Mouse (Mus musculus): ENCODE results near the gene Ckb. TPM values are rescaled to one million over a fixed set of nuclear protein-coding genes. Genes with fewer than 3 reads are reported as not detected.
"Not testable (repeated sequence)": the region's sequence is repeated elsewhere in the genome, so short reads cannot be mapped to it uniquely, and the experiment has no call there.

Ckb gene
- polyA plus RNA-seq, 2 experiments: 26.1 to 26.5 TPM

- Histone ChIP-seq H3K4me3 (ENCODE audit: insufficient read depth in 1 of 2, low read depth in 2 of 2, low read length in 2 of 2) (no peak overlapping the region), H3K27ac (no peak overlapping the region), H3K4me2 (ENCODE audit: low read depth) (no peak overlapping the region), H3K36me3 (replicated peaks; ENCODE audit: control insufficient read depth, insufficient read depth, low read depth) (no peaks in the 10 kb centered on the region), H3K4me1 (replicated peaks; ENCODE audit: control insufficient read depth in 2 of 2, insufficient read depth in 2 of 2, low read length in 1 of 2) (0 out of 4 replicates have a peak, but pooled peaks cover 0 to 5% of the 10 kb centered on the region in 2 experiments), H3K9ac (replicated peaks) (no peak overlapping the region), H3K27me3 (ENCODE audit: control insufficient read depth, insufficient read depth, low read length) (peaks cover 22% of the 10 kb centered on the region), H3K9me3 (ENCODE audit: control insufficient read depth, low read length) (no peaks in the 10 kb centered on the region)
- 72% methylated on average over 13 of the region's 13 CpGs for WGBS (ENCODE audit: insufficient replicate concordance)
- no peak for ATAC-seq (ENCODE audit: insufficient read depth)
- no peak for DNase-seq (ENCODE audit: low read depth in 3 of 3, low spot score in 3 of 3)
- TF ChIP-seq EP300 (IDR thresholded peaks at IDR 0.05; ENCODE audit: low read depth) (no peak), CTCF (IDR thresholded peaks at IDR 0.05; ENCODE audit: low read depth) (no peak)
These were observed 5.8 kb downstream of the Ckb start for GRCm38 (mm10) chr12:111666380-111666779.

- TF ChIP-seq CTCF (IDR thresholded peaks at IDR 0.05; ENCODE audit: low read depth) (no peak), EP300 (IDR thresholded peaks at IDR 0.05; ENCODE audit: low read depth) (no peak)
- Histone ChIP-seq H3K9ac (replicated peaks) (no peak overlapping the region), H3K27ac (no peak overlapping the region)
These were observed 6.9 kb downstream of the Ckb start for GRCm38 (mm10) chr12:111665041-111665880.

GRCm38 (mm10) chr12:111664144-111664634, 7.9 kb downstream of the Ckb start:
- H3K27me3 ChIP-seq (ENCODE audit: control insufficient read depth, insufficient read depth, low read length): peaks cover under 1% of the 10 kb centered on the region; the same call in 1 of the 2 replicates
- no peak overlapping the region for H3K27ac ChIP-seq
- no peak overlapping the region for H3K4me3 ChIP-seq (ENCODE audit: insufficient read depth in 1 of 2, low read depth in 2 of 2, low read length in 2 of 2)
- no peak for TF ChIP-seq CTCF (IDR thresholded peaks at IDR 0.05; ENCODE audit: low read depth)
- TF ChIP-seq EP300 (IDR thresholded peaks at IDR 0.05; ENCODE audit: low read depth): no peak
- no peak for ATAC-seq (ENCODE audit: insufficient read depth)
- no peak overlapping the region for H3K4me2 ChIP-seq (ENCODE audit: low read depth)
- no peak for DNase-seq (ENCODE audit: low read depth in 3 of 3, low spot score in 3 of 3)
- no peaks in the 10 kb centered on the region for H3K9me3 ChIP-seq (ENCODE audit: control insufficient read depth, low read length)
- H3K4me1 ChIP-seq (replicated peaks; ENCODE audit: control insufficient read depth in 2 of 2, insufficient read depth in 2 of 2, low read length in 1 of 2): 0 out of 4 replicates have a peak, but pooled peaks cover 0 to 5% of the 10 kb centered on the region in 2 experiments
- H3K36me3 ChIP-seq (replicated peaks; ENCODE audit: control insufficient read depth, insufficient read depth, low read depth): no peaks in the 10 kb centered on the region
- 67% methylated on average over 6 of the region's 6 CpGs for WGBS (ENCODE audit: insufficient replicate concordance)
- H3K9ac ChIP-seq (replicated peaks): no peak overlapping the region

More at GRCm38 (mm10) chr12:111665041-111665880, 6.9 kb downstream of the Ckb start:
- H3K27me3 ChIP-seq (ENCODE audit: control insufficient read depth, insufficient read depth, low read length): peaks cover 11% of the 10 kb centered on the region
- WGBS (ENCODE audit: insufficient replicate concordance): 86% methylated on average over 13 of the region's 13 CpGs
- no peak overlapping the region for H3K4me2 ChIP-seq (ENCODE audit: low read depth)
- no peaks in the 10 kb centered on the region for H3K9me3 ChIP-seq (ENCODE audit: control insufficient read depth, low read length)
- H3K36me3 ChIP-seq (replicated peaks; ENCODE audit: control insufficient read depth, insufficient read depth, low read depth): no peaks in the 10 kb centered on the region
- ATAC-seq (ENCODE audit: insufficient read depth) (no peak), DNase-seq (ENCODE audit: low read depth in 3 of 3, low spot score in 3 of 3) (no peak)
- 0 out of 4 replicates have a peak, but pooled peaks cover 0 to 5% of the 10 kb centered on the region in 2 experiments for H3K4me1 ChIP-seq (replicated peaks; ENCODE audit: control insufficient read depth in 2 of 2, insufficient read depth in 2 of 2, low read length in 1 of 2)
- H3K4me3 ChIP-seq (ENCODE audit: insufficient read depth in 1 of 2, low read depth in 2 of 2, low read length in 2 of 2): no peak overlapping the region

- no peak overlapping the region for H3K4me2 ChIP-seq (ENCODE audit: low read depth)
- H3K9ac ChIP-seq (replicated peaks): no peak overlapping the region
- WGBS (ENCODE audit: insufficient replicate concordance): 69% methylated on average over 17 of the region's 17 CpGs
- 0 out of 4 replicates have a peak, but pooled peaks cover 0 to 2% of the 10 kb centered on the region in 2 experiments for H3K4me1 ChIP-seq (replicated peaks; ENCODE audit: control insufficient read depth in 2 of 2, insufficient read depth in 2 of 2, low read length in 1 of 2)
- H3K9me3 ChIP-seq (ENCODE audit: control insufficient read depth, low read length): no peaks in the 10 kb centered on the region
- TF ChIP-seq EP300 (IDR thresholded peaks at IDR 0.05; ENCODE audit: low read depth): no peak
- no peak for TF ChIP-seq CTCF (IDR thresholded peaks at IDR 0.05; ENCODE audit: low read depth)
- no peak overlapping the region for H3K27ac ChIP-seq
- no peak for ATAC-seq (ENCODE audit: insufficient read depth)
- H3K4me3 ChIP-seq (ENCODE audit: insufficient read depth in 1 of 2, low read depth in 2 of 2, low read length in 2 of 2): no peak overlapping the region
- H3K27me3 ChIP-seq (ENCODE audit: control insufficient read depth, insufficient read depth, low read length): no peaks in the 10 kb centered on the region
- H3K36me3 ChIP-seq (replicated peaks; ENCODE audit: control insufficient read depth, insufficient read depth, low read depth): no peaks in the 10 kb centered on the region
- no peak for DNase-seq (ENCODE audit: low read depth in 3 of 3, low spot score in 3 of 3)
These were observed 8.7 kb downstream of the Ckb start for GRCm38 (mm10) chr12:111663228-111664143.

- H3K27ac ChIP-seq; H3K36me3 ChIP-seq (replicated peaks; ENCODE audit: control insufficient read depth, insufficient read depth, low read depth); H3K27me3 ChIP-seq (ENCODE audit: control insufficient read depth, insufficient read depth, low read length); H3K4me2 ChIP-seq (ENCODE audit: low read depth); DNase-seq (ENCODE audit: low read depth in 3 of 3, low spot score in 3 of 3); ATAC-seq (ENCODE audit: insufficient read depth); H3K4me1 ChIP-seq (replicated peaks; ENCODE audit: control insufficient read depth in 2 of 2, insufficient read depth in 2 of 2, low read length in 1 of 2); H3K9me3 ChIP-seq (ENCODE audit: control insufficient read depth, low read length); H3K9ac ChIP-seq (replicated peaks); H3K4me3 ChIP-seq (ENCODE audit: insufficient read depth in 1 of 2, low read depth in 2 of 2, low read length in 2 of 2): not testable (repeated sequence)
- 87% methylated on average over 11 of the region's 11 CpGs for WGBS (ENCODE audit: insufficient replicate concordance)
These were observed 10.6 kb downstream of the Ckb start for GRCm38 (mm10) chr12:111661554-111661953.

All from liver, embryonic 14.5 days (tissue).